Mouse (Mus musculus): ENCODE measurements around the gene Vmn1r198.

DNA sequence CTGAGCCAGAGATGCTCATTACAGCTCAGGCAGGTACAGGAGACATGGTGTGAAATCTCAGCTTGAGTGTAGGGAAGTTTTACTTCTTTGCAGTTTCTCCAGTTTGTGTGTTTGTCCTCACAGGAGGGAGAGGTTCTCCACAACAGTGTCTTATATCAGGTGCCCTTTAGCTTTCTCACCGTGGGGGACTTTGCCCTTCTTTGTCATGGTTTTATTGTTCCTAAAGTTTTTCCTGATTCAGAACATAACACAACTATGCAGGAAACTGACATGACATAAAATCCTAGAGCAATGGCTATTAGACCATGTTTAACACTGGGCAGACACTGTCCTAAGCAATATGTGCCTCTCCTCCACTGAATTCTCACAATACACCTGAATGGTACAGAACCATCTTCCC lies 649 bp downstream of the Vmn1r198 start:
- TF ChIP-seq POLR2A (IDR thresholded peaks at IDR 0.05; ENCODE audit: extremely low read depth, insufficient read depth, low read length) (no peak), CTCF (IDR thresholded peaks at IDR 0.05; ENCODE audit: low read depth, low read length) (no peak)

Measured in liver, adult 2 months (tissue).